Mouse (Mus musculus): ENCODE results near the gene Susd6.

The Susd6 gene

GRCm38 (mm10) chr12:80877215-80878092 is 87.1 kb downstream of the Susd6 start:
- DNase-seq (ENCODE audit: low read depth, low spot score), result no peak

GRCm38 (mm10) chr12:80878093-80878430 is 87.8 kb downstream of the Susd6 start:
- DNase-seq (ENCODE audit: low read depth, low spot score), result no peak

GRCm38 (mm10) chr12:80878653-80879052 is 88.3 kb downstream of the Susd6 start:
- no peak for DNase-seq (ENCODE audit: low read depth, low spot score)

GRCm38 (mm10) chr12:80879267-80879666 is 89.0 kb downstream of the Susd6 start:
- no peak for DNase-seq (ENCODE audit: low read depth, low spot score)

- no peak for DNase-seq (ENCODE audit: low read depth, low spot score)
These were observed 90.8 kb downstream of the Susd6 start for GRCm38 (mm10) chr12:80881121-80881520.

GRCm38 (mm10) chr12:80883278-80883677 is 93.0 kb downstream of the Susd6 start:
- no peak for DNase-seq (ENCODE audit: low read depth, low spot score)

- DNase-seq (ENCODE audit: low read depth, low spot score), result no peak
These were observed 93.6 kb downstream of the Susd6 start for GRCm38 (mm10) chr12:80883881-80884280.

- DNase-seq (ENCODE audit: low read depth, low spot score), result no peak
These were observed 95.3 kb downstream of the Susd6 start for GRCm38 (mm10) chr12:80885301-80886288.

- no peak for DNase-seq (ENCODE audit: low read depth, low spot score)
These were observed 96.7 kb downstream of the Susd6 start for GRCm38 (mm10) chr12:80887036-80887435.

- no peak for DNase-seq (ENCODE audit: low read depth, low spot score)
These were observed 99.0 kb downstream of the Susd6 start for GRCm38 (mm10) chr12:80889331-80889730.

GRCm38 (mm10) chr12:80891074-80891473 is 100.8 kb downstream of the Susd6 start:
- DNase-seq (ENCODE audit: low read depth, low spot score), result no peak

GRCm38 (mm10) chr12:80893720-80894494 is 103.6 kb downstream of the Susd6 start:
- no peak for DNase-seq (ENCODE audit: low read depth, low spot score)

- DNase-seq (ENCODE audit: low read depth, low spot score), result peak; percentile 54
These were observed 104.8 kb downstream of the Susd6 start for GRCm38 (mm10) chr12:80894973-80895570.

GRCm38 (mm10) chr12:80909631-80910030 is 119.3 kb downstream of the Susd6 start:
- DNase-seq (ENCODE audit: low read depth, low spot score), result no peak

- DNase-seq (ENCODE audit: low read depth, low spot score), result no peak
These were observed 127.5 kb downstream of the Susd6 start for GRCm38 (mm10) chr12:80917764-80918163.

- DNase-seq (ENCODE audit: low read depth, low spot score), result no peak
These were observed 131.0 kb downstream of the Susd6 start for GRCm38 (mm10) chr12:80921301-80921700.

- no peak for DNase-seq (ENCODE audit: low read depth, low spot score)
These were observed 132.6 kb downstream of the Susd6 start for GRCm38 (mm10) chr12:80922869-80923268.

- DNase-seq (ENCODE audit: low read depth, low spot score), result no peak
These were observed 133.3 kb downstream of the Susd6 start for GRCm38 (mm10) chr12:80923602-80924001.

- no peak for DNase-seq (ENCODE audit: low read depth, low spot score)
These were observed 133.9 kb downstream of the Susd6 start for GRCm38 (mm10) chr12:80924205-80924604.

GRCm38 (mm10) chr12:80925919-80926318 is 135.6 kb downstream of the Susd6 start:
- DNase-seq (ENCODE audit: low read depth, low spot score), result no peak

- DNase-seq (ENCODE audit: low read depth, low spot score), result no peak
These were observed 136.2 kb downstream of the Susd6 start for GRCm38 (mm10) chr12:80926550-80926949.
